Mouse (Mus musculus) megakaryocyte, adult 5-6 weeks (primary cell): ENCODE results near the gene Thbs3. TPM values are rescaled to one million over a fixed set of nuclear protein-coding genes. Genes with fewer than 3 reads are reported as not detected.

Experiments
- ATAC-seq: 2 replicates; pipeline ENCODE4 v1.8.0; 2016; ENCODE audit warnings: mild to moderate bottlenecking, inconsistent platforms; ENCODE audit not compliant: poor library complexity, severe bottlenecking
- total RNA-seq, 2 experiments: library from RNA; stranded (forward) in 1 of 2; stranded (reverse) in 1 of 2; fragments of 153-499, 151-499 nt in 1 of 2; fragments of 221-1000, 200-1000 nt in 1 of 2; gene quantifications; 2 replicates each; pipeline versions ENCODE4 v1.2.3 to v1.2.4; 2015 to 2017

The Thbs3 gene
- total RNA-seq, 2 experiments from 2014 or later = 0.07 to 0.70 TPM

DNA sequence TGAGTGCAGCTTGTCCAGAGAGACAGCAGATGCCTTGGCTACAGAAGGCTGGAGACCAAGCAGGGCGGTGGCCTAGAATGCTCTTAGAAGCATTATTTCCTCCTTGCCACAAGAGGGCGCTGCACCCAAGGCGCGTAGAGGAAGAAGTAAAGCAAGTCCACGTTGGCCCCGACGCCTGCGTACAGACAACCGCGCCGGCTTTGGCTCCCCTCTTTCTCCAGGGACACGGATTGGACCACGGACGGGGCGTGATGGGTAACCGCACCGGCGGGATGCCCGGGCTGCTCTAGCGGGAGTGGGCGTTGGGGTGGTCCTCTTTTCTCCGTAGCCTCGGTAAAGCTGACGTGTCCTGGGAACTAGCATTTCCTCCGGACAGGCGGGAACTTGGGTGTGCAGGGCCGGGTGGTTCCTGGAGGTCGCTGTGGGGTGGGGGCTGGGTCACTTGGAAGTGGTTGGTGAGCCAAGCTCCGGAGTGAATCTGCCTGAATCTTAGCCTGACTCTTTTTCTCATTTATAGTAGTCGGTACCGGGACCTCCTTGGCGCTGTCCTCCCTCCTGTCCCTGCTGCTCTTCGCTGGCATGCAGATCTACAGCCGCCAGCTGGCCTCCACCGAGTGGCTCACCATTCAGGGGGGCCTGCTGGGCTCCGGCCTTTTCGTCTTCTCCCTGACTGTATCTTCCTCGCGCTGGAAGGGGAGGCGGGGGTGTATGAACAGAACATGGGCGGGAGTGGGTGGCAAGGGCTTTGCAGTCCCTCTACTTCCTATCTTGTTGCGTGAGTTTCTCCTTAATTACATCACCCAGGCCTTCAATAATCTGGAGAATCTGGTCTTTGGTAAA lies 31.5 kb downstream of the Thbs3 start, which contains the start of gene Trim46:
Gene Trim46, minus strand, starts transcription at position 49 of the 840 bp plus-strand sequence.
- peak; percentile 85 for ATAC-seq

GRCm38 (mm10) chr3:89247466-89247865 lies 32.5 kb downstream of the Thbs3 start:
- no peak for ATAC-seq

GRCm38 (mm10) chr3:89250435-89251040 lies 35.6 kb downstream of the Thbs3 start:
- peak; percentile 27; the same call in 1 of the 2 replicates for ATAC-seq

- ATAC-seq = peak; percentile 74
Measured at GRCm38 (mm10) chr3:89251365-89251895, 36.5 kb downstream of the Thbs3 start.

GRCm38 (mm10) chr3:89254994-89255393 lies 40.0 kb downstream of the Thbs3 start:
- ATAC-seq = no peak

- ATAC-seq = no peak
Measured at GRCm38 (mm10) chr3:89256177-89256576, 41.2 kb downstream of the Thbs3 start.

- ATAC-seq = no peak
Measured at GRCm38 (mm10) chr3:89259076-89259475, 44.1 kb downstream of the Thbs3 start, which contains the start of gene Dpm3. TSS of gene Dpm3 (plus strand) at chr3:89259358.

- ATAC-seq = no peak
Measured at GRCm38 (mm10) chr3:89260211-89260610, 45.2 kb downstream of the Thbs3 start.

DNA sequence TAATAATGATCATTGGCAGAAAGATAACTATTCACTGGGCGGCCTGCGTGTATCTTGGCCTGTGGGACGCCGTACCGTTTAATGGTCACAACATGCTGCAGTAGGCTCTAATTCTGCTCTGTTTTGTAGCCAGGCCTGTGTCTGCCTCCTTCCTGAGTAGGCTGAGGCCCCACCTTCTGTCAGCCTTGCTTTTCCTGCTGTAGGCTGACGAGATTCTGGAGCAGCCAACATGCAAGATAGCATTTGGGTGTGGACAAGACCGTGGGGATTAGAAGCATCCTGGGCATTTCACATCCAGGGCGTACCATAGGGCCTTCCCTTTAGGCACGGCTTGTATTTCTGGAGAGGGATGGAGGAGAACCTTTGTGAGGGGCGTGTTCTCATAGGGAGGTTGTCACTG lies 47.4 kb downstream of the Thbs3 start:
- no peak for ATAC-seq

DNA sequence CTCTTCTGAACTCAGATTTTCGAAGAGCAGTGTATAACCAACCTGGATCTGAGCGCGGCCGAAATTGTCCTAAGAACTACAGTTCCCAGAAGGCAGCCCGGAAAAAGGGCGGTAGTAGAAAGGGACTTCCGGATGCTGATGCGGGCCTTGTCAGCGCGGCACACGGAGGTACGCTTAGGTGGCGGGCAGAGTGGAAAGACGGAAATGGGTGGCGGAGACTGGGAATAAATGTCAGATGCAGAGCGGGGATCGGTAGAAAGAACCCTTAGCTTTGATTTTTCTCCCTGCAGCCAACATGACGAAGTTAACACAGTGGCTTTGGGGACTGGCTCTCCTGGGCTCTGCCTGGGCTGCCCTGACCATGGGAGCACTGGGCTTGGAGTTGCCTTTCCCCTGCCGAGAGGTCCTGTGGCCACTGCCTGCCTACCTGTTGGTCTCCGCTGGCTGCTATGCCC lies 51.5 kb downstream of the Thbs3 start:
- peak; percentile 90 for ATAC-seq

DNA sequence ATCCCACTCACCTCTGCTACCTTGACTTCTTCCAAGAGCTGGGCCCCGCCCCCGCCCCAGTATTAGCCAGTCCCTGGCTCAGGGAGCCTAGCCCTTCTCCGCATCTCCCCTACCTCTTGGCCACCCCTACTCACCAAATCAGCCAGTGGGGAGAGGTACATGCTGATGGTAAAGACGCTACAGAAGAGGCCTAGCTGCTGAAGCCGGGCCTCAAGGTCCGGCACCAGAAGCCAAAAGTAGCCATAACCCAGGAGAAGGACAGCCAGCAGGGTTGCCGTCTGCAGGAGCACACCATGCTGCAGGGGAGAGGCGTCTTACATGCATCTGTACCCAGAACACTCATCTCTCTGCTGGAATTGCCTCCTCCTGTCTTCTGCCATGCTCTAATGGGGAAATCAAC lies 53.9 kb downstream of the Thbs3 start:
- ATAC-seq = no peak

- peak; percentile 85 for ATAC-seq
Measured at GRCm38 (mm10) chr3:89270051-89270755, 55.2 kb downstream of the Thbs3 start, which contains the start of gene Slc50a1. TSS of gene Slc50a1 (minus strand) at chr3:89270570.

DNA sequence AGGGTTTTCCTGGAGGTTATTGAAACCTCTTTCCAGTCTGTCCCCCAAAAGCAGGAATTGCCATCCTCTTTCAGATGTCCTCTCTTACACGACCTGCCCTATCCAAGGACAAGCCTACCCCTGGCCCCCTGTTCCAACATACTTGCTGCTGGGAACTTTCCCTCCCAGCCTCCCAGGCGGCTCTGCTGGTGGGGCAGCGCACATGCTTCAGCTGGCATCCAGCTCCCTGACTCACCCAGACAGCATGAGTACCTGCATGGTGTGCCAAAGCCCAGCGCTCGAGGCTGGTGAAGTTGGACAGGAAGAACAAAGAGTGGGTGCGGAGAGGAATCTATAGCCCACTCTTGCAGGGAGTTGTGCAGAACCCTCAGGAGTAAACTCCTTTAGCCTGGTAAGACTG lies 55.9 kb downstream of the Thbs3 start:
- no peak for ATAC-seq

GRCm38 (mm10) chr3:89271760-89272159 lies 56.8 kb downstream of the Thbs3 start:
- ATAC-seq = no peak

- no peak for ATAC-seq
Measured at GRCm38 (mm10) chr3:89276061-89276460, 61.1 kb downstream of the Thbs3 start.

Other genes starting within 250 kb of the Thbs3 start
- 11.6 and 13.7 TPM in 2 replicates for gene Rusc1, start 121.9 kb upstream of the Thbs3 start, total RNA-seq (2015)
- gene Rusc1, start 121.9 kb upstream of the Thbs3 start, total RNA-seq (2017) = 11.3 and 11.8 TPM in 2 replicates
- gene Gm43738, start 114.1 kb upstream of the Thbs3 start, total RNA-seq (2015) = not detected in 2 replicates
- gene Gm43738, start 114.1 kb upstream of the Thbs3 start, total RNA-seq (2017) = not detected in 2 replicates
- gene Fdps, start 113.2 kb upstream of the Thbs3 start, total RNA-seq (2015) = 57.3 and 64.0 TPM in 2 replicates
- 132 and 150 TPM in 2 replicates for gene Fdps, start 113.2 kb upstream of the Thbs3 start, total RNA-seq (2017)
- gene Pklr, start 79.0 kb upstream of the Thbs3 start, total RNA-seq (2015) = 1.2 and 4.0 TPM in 2 replicates
- gene Pklr, start 79.0 kb upstream of the Thbs3 start, total RNA-seq (2017) = 1.4 and 8.0 TPM in 2 replicates
- not detected in 2 replicates for gene Hcn3, start 55.0 kb upstream of the Thbs3 start, total RNA-seq (2015)
- not detected in 2 replicates for gene Hcn3, start 55.0 kb upstream of the Thbs3 start, total RNA-seq (2017)
- 38.1 and 38.4 TPM in 2 replicates for gene Clk2, start 50.4 kb upstream of the Thbs3 start, total RNA-seq (2015)
- 47.1 and 48.5 TPM in 2 replicates for gene Clk2, start 50.4 kb upstream of the Thbs3 start, total RNA-seq (2017)
- gene Scamp3, start 37.7 kb upstream of the Thbs3 start, total RNA-seq (2015) = 43.0 and 52.9 TPM in 2 replicates
- gene Scamp3, start 37.7 kb upstream of the Thbs3 start, total RNA-seq (2017) = 17.9 and 18.1 TPM in 2 replicates
- gene Fam189b, start 32.0 kb upstream of the Thbs3 start, total RNA-seq (2015) = 11.2 and 13.5 TPM in 2 replicates
- gene Fam189b, start 32.0 kb upstream of the Thbs3 start, total RNA-seq (2017) = 3.3 and 5.6 TPM in 2 replicates
- 77.6 and 78.1 TPM in 2 replicates for gene Gba, start 12.3 kb upstream of the Thbs3 start, total RNA-seq (2015)
- 71.1 and 79.5 TPM in 2 replicates for gene Gba, start 12.3 kb upstream of the Thbs3 start, total RNA-seq (2017)
- gene Mtx1, start 11.9 kb downstream of the Thbs3 start, total RNA-seq (2015) = 49.5 and 57.8 TPM in 2 replicates
- 41.8 and 45.3 TPM in 2 replicates for gene Mtx1, start 11.9 kb downstream of the Thbs3 start, total RNA-seq (2017)
- 0.25 and 0.58 TPM in 2 replicates for gene Muc1, start 13.9 kb downstream of the Thbs3 start, total RNA-seq (2015)
- 0.18 TPM in 1 of 2 replicates, not detected in the other for gene Muc1, start 13.9 kb downstream of the Thbs3 start, total RNA-seq (2017)
- 142 and 167 TPM in 2 replicates for gene Krtcap2, start 30.8 kb downstream of the Thbs3 start, total RNA-seq (2015)
- 159 and 189 TPM in 2 replicates for gene Krtcap2, start 30.8 kb downstream of the Thbs3 start, total RNA-seq (2017)
- 0.39 and 0.80 TPM in 2 replicates for gene Trim46, start 31.1 kb downstream of the Thbs3 start, total RNA-seq (2015)
- gene Trim46, start 31.1 kb downstream of the Thbs3 start, total RNA-seq (2017) = 0.55 TPM in 1 of 2 replicates, not detected in the other
- 84.6 and 95.5 TPM in 2 replicates for gene Dpm3, start 44.2 kb downstream of the Thbs3 start, total RNA-seq (2015)
- 72.1 and 82.3 TPM in 2 replicates for gene Dpm3, start 44.2 kb downstream of the Thbs3 start, total RNA-seq (2017)
- 42.9 and 68.4 TPM in 2 replicates for gene Slc50a1, start 55.4 kb downstream of the Thbs3 start, total RNA-seq (2015)
- gene Slc50a1, start 55.4 kb downstream of the Thbs3 start, total RNA-seq (2017) = 31.5 and 52.2 TPM in 2 replicates
- not detected in 2 replicates for gene Efna1, start 66.0 kb downstream of the Thbs3 start, total RNA-seq (2015)
- not detected in 2 replicates for gene Efna1, start 66.0 kb downstream of the Thbs3 start, total RNA-seq (2017)
- not detected in 2 replicates for gene Efna3, start 107.8 kb downstream of the Thbs3 start, total RNA-seq (2015)
- gene Efna3, start 107.8 kb downstream of the Thbs3 start, total RNA-seq (2017) = not detected in 2 replicates
- 0.16 and 0.33 TPM in 2 replicates for gene Efna4, start 122.8 kb downstream of the Thbs3 start, total RNA-seq (2015)
- gene Efna4, start 122.8 kb downstream of the Thbs3 start, total RNA-seq (2017) = not detected in 2 replicates
- 107 and 135 TPM in 2 replicates for gene Adam15, start 134.8 kb downstream of the Thbs3 start, total RNA-seq (2015)
- 100 and 124 TPM in 2 replicates for gene Adam15, start 134.8 kb downstream of the Thbs3 start, total RNA-seq (2017)
- gene Dcst2, start 146.8 kb downstream of the Thbs3 start, total RNA-seq (2015) = not detected in 2 replicates
- not detected in 2 replicates for gene Dcst2, start 146.8 kb downstream of the Thbs3 start, total RNA-seq (2017)
- gene Dcst1, start 150.1 kb downstream of the Thbs3 start, total RNA-seq (2015) = 0.14 TPM in 1 of 2 replicates, not detected in the other
- not detected in 2 replicates for gene Dcst1, start 150.1 kb downstream of the Thbs3 start, total RNA-seq (2017)
- 38.9 and 41.1 TPM in 2 replicates for gene Zbtb7b, start 179.6 kb downstream of the Thbs3 start, total RNA-seq (2015)
- gene Zbtb7b, start 179.6 kb downstream of the Thbs3 start, total RNA-seq (2017) = 63.8 and 71.3 TPM in 2 replicates
- gene Lenep, start 187.6 kb downstream of the Thbs3 start, total RNA-seq (2015) = 1.6 and 2.3 TPM in 2 replicates
- gene Lenep, start 187.6 kb downstream of the Thbs3 start, total RNA-seq (2017) = 0.37 and 0.44 TPM in 2 replicates
- gene Flad1, start 196.7 kb downstream of the Thbs3 start, total RNA-seq (2015) = 9.7 and 11.6 TPM in 2 replicates
- 10.8 and 11.8 TPM in 2 replicates for gene Flad1, start 196.7 kb downstream of the Thbs3 start, total RNA-seq (2017)
- gene Cks1b, start 203.2 kb downstream of the Thbs3 start, total RNA-seq (2015) = 157 and 174 TPM in 2 replicates
- 126 and 134 TPM in 2 replicates for gene Cks1b, start 203.2 kb downstream of the Thbs3 start, total RNA-seq (2017)
- 42.9 and 51.6 TPM in 2 replicates for gene Shc1, start 203.3 kb downstream of the Thbs3 start, total RNA-seq (2015)
- 52.4 and 55.1 TPM in 2 replicates for gene Shc1, start 203.3 kb downstream of the Thbs3 start, total RNA-seq (2017)
- gene Pygo2, start 215.0 kb downstream of the Thbs3 start, total RNA-seq (2015) = 23.2 and 28.2 TPM in 2 replicates
- gene Pygo2, start 215.0 kb downstream of the Thbs3 start, total RNA-seq (2017) = 11.2 and 18.2 TPM in 2 replicates
- gene Pbxip1, start 221.5 kb downstream of the Thbs3 start, total RNA-seq (2015) = 15.5 and 19.9 TPM in 2 replicates
- gene Pbxip1, start 221.5 kb downstream of the Thbs3 start, total RNA-seq (2017) = 33.1 and 39.6 TPM in 2 replicates
- gene Pmvk, start 239.4 kb downstream of the Thbs3 start, total RNA-seq (2015) = 13.7 and 14.2 TPM in 2 replicates
- 16.2 and 22.4 TPM in 2 replicates for gene Pmvk, start 239.4 kb downstream of the Thbs3 start, total RNA-seq (2017)